Mouse (Mus musculus) ES-E14 (cell line): ENCODE data around the gene Sec14l1. TPM values are rescaled to one million over a fixed set of nuclear protein-coding genes. Genes with fewer than 3 reads are reported as not detected.
"Not testable (repeated sequence)": the region's sequence is repeated elsewhere in the genome, so short reads cannot be mapped to it uniquely, and the experiment has no call there.

Source experiments
- DNase-seq: peaks from one replicate; pipeline ENCODE4 v3.0.0-alpha.2; 2013; ENCODE audit warnings: low read depth, low spot score
- H3K27ac ChIP-seq: 2 replicates; pipeline ENCODE4 v1.5.1; 2012; ENCODE audit warnings: low read depth, mild to moderate bottlenecking, low read length, moderate library complexity, mixed read lengths; ENCODE audit not compliant: poor library complexity, insufficient read depth, severe bottlenecking
- H3K36me3 ChIP-seq: 2 replicates; pipeline ENCODE4 v1.6.1; 2012; ENCODE audit warnings: mild to moderate bottlenecking, low read length, moderate library complexity, mixed read lengths; ENCODE audit not compliant: control insufficient read depth, poor library complexity, insufficient read depth, severe bottlenecking
- H3K4me1 ChIP-seq, 2 experiments: fragments of 150-350 bp in 1 of 2; sonication (generic) in 1 of 2; 2 replicates each; pipeline ENCODE4 v1.6.1; 2012; ENCODE audit warnings: low read length in 2 of 2, mild to moderate bottlenecking in 1 of 2, mixed read lengths in 1 of 2; ENCODE audit not compliant: control insufficient read depth in 2 of 2, insufficient read depth in 2 of 2, poor library complexity in 1 of 2
- H3K4me3 ChIP-seq, 2 experiments: fragments of 150-350 bp in 1 of 2; sonication (generic) in 1 of 2; 2 replicates each; pipeline ENCODE4 v1.5.1; 2012; ENCODE audit warnings: low read length in 2 of 2, low read depth in 1 of 2, mild to moderate bottlenecking in 1 of 2, mixed read lengths in 1 of 2; ENCODE audit not compliant: insufficient read depth in 1 of 2, poor library complexity in 1 of 2, severe bottlenecking in 1 of 2
- H3K9ac ChIP-seq: 2 replicates; pipeline ENCODE4 v1.6.1; 2012; ENCODE audit warnings: low read depth, mild to moderate bottlenecking, low read length, mixed read lengths; ENCODE audit not compliant: poor library complexity, insufficient read depth, severe bottlenecking
- H3K9me3 ChIP-seq: fragments of 150-350 bp; sonication (generic); 2 replicates; pipeline ENCODE4 v1.6.1; 2012; ENCODE audit warnings: low read depth, mild to moderate bottlenecking, low read length; ENCODE audit not compliant: control insufficient read depth, insufficient read depth
- CHD2 ChIP-seq: IDR thresholded peaks from 2 replicates; pipeline ENCODE4 v1.6.1; 2014; ENCODE audit warnings: mild to moderate bottlenecking, low read depth, low read length, inconsistent platforms
- HCFC1 ChIP-seq: IDR thresholded peaks from 2 replicates; pipeline ENCODE4 v1.6.1; 2012; ENCODE audit warnings: low read length, inconsistent platforms, borderline replicate concordance; ENCODE audit not compliant: insufficient read depth
- MAFK ChIP-seq: IDR thresholded peaks from 2 replicates; pipeline ENCODE4 v1.6.1; 2014; ENCODE audit warnings: mild to moderate bottlenecking, low read depth, low read length, inconsistent platforms; ENCODE audit not compliant: insufficient read depth
- ZC3H11A ChIP-seq: IDR thresholded peaks from 2 replicates; pipeline ENCODE4 v1.6.1; 2012; ENCODE audit warnings: low read depth, mild to moderate bottlenecking, inconsistent platforms, low read length, borderline replicate concordance
- ZNF384 ChIP-seq: IDR thresholded peaks from 2 replicates; pipeline ENCODE4 v1.6.1; 2012; ENCODE audit warnings: low read depth, low read length, inconsistent platforms
- in situ Hi-C, 2 experiments: fragments of 600-800 bp; cut with MboI; formaldehyde crosslinking; loops; one replicate each; pipeline ENCODE4 v1.15.1; 2025; ENCODE audit warnings: low sequenced_read_pairs in 2 of 2, inconsistent platforms in 1 of 2; ENCODE audit not compliant: unreplicated experiment in 2 of 2
- total RNA-seq: library from RNA; depleted of rRNA; stranded (reverse); fragments of 300-350 nt; gene quantifications from 2 replicates; pipeline ENCODE4 v1.2.3, GENCODE M21; 2012

The Sec14l1 gene
- total RNA-seq, 1 experiment: 36.7 TPM

- Histone ChIP-seq H3K27ac (peak overlapping the region; percentile 84), H3K9ac (peak overlapping the region; percentile 69; the same call in 1 of the 2 replicates), H3K4me1 (peaks cover 7 to 30% of the 10 kb centered on the region in 2 experiments), H3K9me3 (no peaks in the 10 kb centered on the region), H3K4me3 (peak overlapping the region in 1 of 2 experiments; percentile 85; a peak in 2 of 4 replicates), H3K36me3 (peaks cover 37% of the 10 kb centered on the region)
- no peak for DNase-seq
- in situ Hi-C loops: no loop called here
- no peak for TF ChIP-seq ZNF384
- TF ChIP-seq MAFK: no peak
Observed at GRCm38 (mm10) chr11:117080209-117080608, 34.8 kb upstream of the Sec14l1 start.

- in situ Hi-C loops: no loop called here
- 0 out of 2 replicates have a peak, but pooled peaks have one; percentile 54 for TF ChIP-seq HCFC1
- 0 out of 2 replicates have a peak, but pooled peaks have one; percentile 37 for TF ChIP-seq ZC3H11A
- 0 out of 2 replicates have a peak, but pooled peaks have one; percentile 46 for TF ChIP-seq CHD2
- no peak for TF ChIP-seq ZNF384
- TF ChIP-seq MAFK: no peak
- H3K27ac ChIP-seq: peak overlapping the region; percentile 95
- peak; percentile 97 for DNase-seq
- H3K9ac ChIP-seq: peak overlapping the region; percentile 69
- peaks cover 5 to 28% of the 10 kb centered on the region in 2 experiments for H3K4me1 ChIP-seq
- no peaks in the 10 kb centered on the region for H3K9me3 ChIP-seq
- H3K36me3 ChIP-seq: peaks cover 37% of the 10 kb centered on the region
- peak overlapping the region in 1 of 2 experiments; percentile 85; a peak in 1 of 4 replicates for H3K4me3 ChIP-seq
Observed at GRCm38 (mm10) chr11:117081165-117082064, 33.6 kb upstream of the Sec14l1 start.

- peaks cover 36% of the 10 kb centered on the region for H3K36me3 ChIP-seq
- peak overlapping the region; percentile 67 for H3K9ac ChIP-seq
- H3K27ac ChIP-seq: peak overlapping the region; percentile 95
Observed at GRCm38 (mm10) chr11:117082353-117082934, 32.5 kb upstream of the Sec14l1 start.

GRCm38 (mm10) chr11:117083052-117083881 lies 31.7 kb upstream of the Sec14l1 start:
- Histone ChIP-seq H3K36me3 (peaks cover 28% of the 10 kb centered on the region), H3K4me3 (peak overlapping the region in 1 of 2 experiments; percentile 42; a peak in 2 of 4 replicates), H3K27ac (peak overlapping the region; percentile 95), H3K4me1 (peaks cover 11 to 34% of the 10 kb centered on the region in 2 experiments; a peak in 3 of 4 replicates), H3K9ac (peak overlapping the region; percentile 67), H3K9me3 (no peaks in the 10 kb centered on the region)
- peak; percentile 43; the same call in 1 of the 2 replicates for TF ChIP-seq MAFK
- no peak for TF ChIP-seq ZC3H11A
- no peak; the same call in 1 of the 2 replicates for TF ChIP-seq CHD2
- TF ChIP-seq HCFC1: no peak
- no peak for TF ChIP-seq ZNF384
- peak; percentile 86 for DNase-seq
- in situ Hi-C loops: no loop called here

More at GRCm38 (mm10) chr11:117082353-117082934, 32.5 kb upstream of the Sec14l1 start:
- no peaks in the 10 kb centered on the region for H3K9me3 ChIP-seq
- peak; percentile 83 for DNase-seq
- H3K4me1 ChIP-seq: peaks cover 5 to 33% of the 10 kb centered on the region in 2 experiments
- peak overlapping the region in 1 of 2 experiments; percentile 42; a peak in 3 of 4 replicates for H3K4me3 ChIP-seq
- peak; percentile 21; the same call in 1 of the 2 replicates for TF ChIP-seq CHD2
- no peak for TF ChIP-seq ZC3H11A
- in situ Hi-C loops: no loop called here

GRCm38 (mm10) chr11:117083882-117084260 lies 31.1 kb upstream of the Sec14l1 start:
- H3K9ac ChIP-seq, H3K9me3 ChIP-seq, H3K4me3 ChIP-seq, DNase-seq, in situ Hi-C loops: not testable (repeated sequence)
- peak overlapping the region; percentile 95 for H3K27ac ChIP-seq
- H3K4me1 ChIP-seq: peaks cover 11 to 31% of the 10 kb centered on the region in 2 experiments; a peak in 3 of 4 replicates
- peaks cover 22% of the 10 kb centered on the region for H3K36me3 ChIP-seq
